Mouse (Mus musculus) heart, embryonic 10.5 days (tissue): ENCODE measurements at regions not wholly inside any gene's neighbourhood (a gene's known extent, or its start where the extent isn't known, plus 50 kb on each side); places are given as distances from the start of the nearest gene placed in this dataset.

Source experiments
- DNase-seq: peaks from one replicate; pipeline ENCODE4 v3.0.0-alpha.2; 2017; ENCODE audit warnings: low spot score
- H3K27ac ChIP-seq: fragments of 300-500 bp; sonication (generic); 2 replicates; pipeline ENCODE4 v1.5.1; 2016; ENCODE audit warnings: mild to moderate bottlenecking
- H3K27me3 ChIP-seq: fragments of 300-500 bp; sonication (generic); 2 replicates; pipeline ENCODE4 v1.6.1; 2016; ENCODE audit warnings: mild to moderate bottlenecking; ENCODE audit not compliant: poor library complexity, insufficient read depth, severe bottlenecking
- H3K36me3 ChIP-seq: fragments of 300-500 bp; sonication (generic); 2 replicates; pipeline ENCODE4 v1.6.1; 2016; ENCODE audit warnings: mild to moderate bottlenecking, moderate library complexity
- H3K4me1 ChIP-seq: fragments of 300-500 bp; sonication (generic); 2 replicates; pipeline ENCODE4 v1.6.1; 2016; ENCODE audit warnings: mild to moderate bottlenecking
- H3K4me3 ChIP-seq: fragments of 300-500 bp; sonication (generic); 2 replicates; pipeline ENCODE4 v1.5.1; 2016; ENCODE audit warnings: mild to moderate bottlenecking, moderate library complexity
- H3K9me3 ChIP-seq: fragments of 300-500 bp; sonication (generic); 2 replicates; pipeline ENCODE4 v1.6.1; 2016; ENCODE audit warnings: mild to moderate bottlenecking, moderate library complexity
- WGBS: fragments of 180-500 bp; shearing (Covaris S2); methylation state at CpG from one replicate; pipeline ENCODE4 v1.1.7; 2016; 5-methylcytosine and 5-hydroxymethylcytosine counted together

GRCm38 (mm10) chr3:128210591-128210990, 314.5 kb upstream of the Fam241a start:
- DNase-seq = no peak
- WGBS = 57% methylated on average over 1 of the region's 1 CpGs
- Histone ChIP-seq H3K27me3 (no peaks in the 10 kb centered on the region), H3K4me1 (no peaks in the 10 kb centered on the region), H3K9me3 (no peaks in the 10 kb centered on the region), H3K4me3 (no peak overlapping the region), H3K27ac (no peak overlapping the region), H3K36me3 (no peaks in the 10 kb centered on the region)

DNA sequence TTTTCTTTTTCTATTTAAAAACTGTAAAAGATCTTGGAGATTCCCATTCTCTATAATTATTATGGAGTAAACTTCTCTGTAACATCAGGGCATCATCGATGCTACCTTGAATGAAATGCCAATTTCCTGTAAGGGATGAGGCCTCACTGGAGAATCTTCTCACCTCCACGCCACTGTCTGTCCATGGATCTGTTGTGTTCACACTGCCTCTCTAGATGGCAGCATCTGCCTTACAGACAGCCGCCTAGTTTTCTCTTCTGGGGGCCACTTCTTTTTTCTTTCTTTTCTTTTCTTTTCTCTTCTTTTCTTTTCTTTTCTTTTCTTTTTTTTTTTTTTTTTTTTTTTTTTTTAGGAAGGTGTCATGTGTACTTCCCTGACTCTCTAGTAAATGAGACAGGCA, 310.8 kb upstream of the Fam241a start:
- Histone ChIP-seq H3K36me3 (no peaks in the 10 kb centered on the region), H3K27me3 (no peaks in the 10 kb centered on the region), H3K4me3 (no peak overlapping the region), H3K9me3 (no peaks in the 10 kb centered on the region), H3K27ac (no peak overlapping the region), H3K4me1 (no peaks in the 10 kb centered on the region)
- 56% methylated on average over 3 of the region's 3 CpGs for WGBS
- DNase-seq = no peak

GRCm38 (mm10) chr3:128206483-128206882, 310.4 kb upstream of the Fam241a start:
- DNase-seq = no peak
- Histone ChIP-seq H3K4me1 (no peaks in the 10 kb centered on the region), H3K27ac (no peak overlapping the region), H3K36me3 (no peaks in the 10 kb centered on the region), H3K4me3 (no peak overlapping the region), H3K27me3 (no peaks in the 10 kb centered on the region), H3K9me3 (no peaks in the 10 kb centered on the region)
- WGBS = 81% methylated on average over 1 of the region's 1 CpGs

GRCm38 (mm10) chr3:128200574-128201235, 304.6 kb upstream of the Fam241a start:
- no peak for DNase-seq
- Histone ChIP-seq H3K27me3 (no peaks in the 10 kb centered on the region), H3K9me3 (no peaks in the 10 kb centered on the region), H3K4me1 (peaks cover 5% of the 10 kb centered on the region; the same call in 1 of the 2 replicates), H3K4me3 (no peak overlapping the region), H3K36me3 (no peaks in the 10 kb centered on the region), H3K27ac (no peak overlapping the region)
- 73% methylated on average over 5 of the region's 5 CpGs for WGBS

GRCm38 (mm10) chr3:128199466-128199865, 303.3 kb upstream of the Fam241a start:
- H3K4me1 ChIP-seq = peaks cover 11% of the 10 kb centered on the region
- H3K9me3 ChIP-seq = no peaks in the 10 kb centered on the region
- 61% methylated on average over 2 of the region's 2 CpGs for WGBS
- H3K4me3 ChIP-seq = no peak overlapping the region
- H3K36me3 ChIP-seq = no peaks in the 10 kb centered on the region
- H3K27ac ChIP-seq = no peak overlapping the region
- no peaks in the 10 kb centered on the region for H3K27me3 ChIP-seq
- DNase-seq = no peak

DNA sequence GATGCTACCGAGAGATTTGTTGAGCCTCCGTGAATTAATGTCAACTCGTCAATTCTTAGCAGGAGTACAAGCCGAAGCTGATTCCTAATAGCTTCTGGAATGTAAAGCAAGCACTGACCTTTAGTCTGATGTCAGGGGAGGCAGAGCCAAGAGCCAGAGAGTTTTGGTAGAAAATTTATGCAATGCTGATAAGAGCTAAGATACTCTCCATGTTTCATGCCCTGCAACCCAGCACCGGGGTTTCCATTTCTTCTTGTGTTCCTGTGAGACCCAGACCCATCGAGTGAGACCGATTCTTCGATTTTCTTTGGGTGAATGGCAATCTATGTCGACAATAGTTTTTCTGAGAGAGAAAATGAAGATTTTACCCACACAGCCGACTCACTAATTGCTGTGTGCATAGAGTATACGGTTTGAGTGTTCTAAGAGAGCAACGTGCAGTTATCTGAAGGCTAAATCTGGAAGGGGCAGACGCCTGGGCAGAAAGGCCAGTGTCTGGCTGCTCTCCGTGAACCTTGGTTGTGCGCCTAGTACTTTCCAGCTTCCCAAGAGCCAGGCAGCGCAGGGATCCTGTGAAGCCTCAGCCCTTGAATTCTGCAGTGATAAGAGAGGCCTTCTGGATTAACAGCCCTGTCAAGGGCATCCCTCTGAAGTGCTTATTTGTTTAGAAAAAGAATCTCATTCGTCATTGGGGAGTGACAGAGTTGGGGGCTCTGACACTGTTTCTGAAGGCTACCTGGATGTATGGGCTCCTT, 296.1 kb upstream of the Fam241a start:
- no peaks in the 10 kb centered on the region for H3K9me3 ChIP-seq
- peak overlapping the region; percentile 78 for H3K27ac ChIP-seq
- peaks cover 28% of the 10 kb centered on the region for H3K4me1 ChIP-seq
- DNase-seq = peak; percentile 86
- no peaks in the 10 kb centered on the region for H3K27me3 ChIP-seq
- no peaks in the 10 kb centered on the region for H3K36me3 ChIP-seq
- H3K4me3 ChIP-seq = peak overlapping the region; percentile 41
- 21% methylated on average over 17 of the region's 17 CpGs for WGBS

GRCm38 (mm10) chr3:128187330-128188044, 291.4 kb upstream of the Fam241a start:
- H3K4me1 ChIP-seq = peaks cover 20% of the 10 kb centered on the region
- 75% methylated on average over 9 of the region's 9 CpGs for WGBS
- no peaks in the 10 kb centered on the region for H3K36me3 ChIP-seq
- H3K9me3 ChIP-seq = no peaks in the 10 kb centered on the region
- no peak for DNase-seq
- H3K27me3 ChIP-seq = no peaks in the 10 kb centered on the region
- no peak overlapping the region for H3K27ac ChIP-seq
- no peak overlapping the region for H3K4me3 ChIP-seq

GRCm38 (mm10) chr3:128186278-128186677, 290.2 kb upstream of the Fam241a start:
- Histone ChIP-seq H3K27me3 (no peaks in the 10 kb centered on the region), H3K36me3 (no peaks in the 10 kb centered on the region), H3K4me1 (peaks cover 13% of the 10 kb centered on the region), H3K4me3 (no peak overlapping the region), H3K9me3 (no peaks in the 10 kb centered on the region), H3K27ac (no peak overlapping the region)
- no peak for DNase-seq
- 12% methylated on average over 4 of the region's 4 CpGs for WGBS

GRCm38 (mm10) chr3:128181221-128181908, 285.2 kb upstream of the Fam241a start:
- Histone ChIP-seq H3K27ac (0 out of 2 replicates have a peak overlapping the region, but pooled peaks have one; percentile 16), H3K9me3 (no peaks in the 10 kb centered on the region), H3K36me3 (no peaks in the 10 kb centered on the region), H3K27me3 (no peaks in the 10 kb centered on the region), H3K4me1 (0 out of 2 replicates have a peak, but pooled peaks cover 5% of the 10 kb centered on the region), H3K4me3 (no peak overlapping the region)
- WGBS = 70% methylated on average over 7 of the region's 7 CpGs
- DNase-seq = no peak

DNA sequence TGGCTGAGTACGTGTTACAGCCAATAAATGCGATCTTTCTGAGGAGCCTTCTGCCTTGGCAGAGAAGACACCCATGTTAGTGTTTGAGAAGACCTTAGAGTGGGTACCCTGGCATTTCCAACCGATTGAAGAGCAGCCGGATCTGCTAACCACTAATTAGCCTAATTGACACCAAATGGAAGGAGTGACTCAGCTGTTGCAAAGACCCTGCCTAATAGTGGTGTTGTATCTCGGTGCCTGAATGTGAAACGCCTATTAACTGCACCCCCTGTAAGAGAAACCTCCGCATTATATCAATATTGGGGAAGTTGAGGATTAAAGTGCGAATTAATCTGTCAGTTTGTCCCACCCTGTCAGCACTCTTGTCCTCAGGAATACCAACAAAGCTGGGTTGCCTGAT, 253.1 kb upstream of the Fam241a start:
- no peak overlapping the region for H3K27ac ChIP-seq
- no peaks in the 10 kb centered on the region for H3K36me3 ChIP-seq
- no peaks in the 10 kb centered on the region for H3K27me3 ChIP-seq
- WGBS = 57% methylated on average over 8 of the region's 8 CpGs
- no peaks in the 10 kb centered on the region for H3K9me3 ChIP-seq
- peaks cover 10% of the 10 kb centered on the region; the same call in 1 of the 2 replicates for H3K4me1 ChIP-seq
- DNase-seq = no peak
- no peak overlapping the region for H3K4me3 ChIP-seq

DNA sequence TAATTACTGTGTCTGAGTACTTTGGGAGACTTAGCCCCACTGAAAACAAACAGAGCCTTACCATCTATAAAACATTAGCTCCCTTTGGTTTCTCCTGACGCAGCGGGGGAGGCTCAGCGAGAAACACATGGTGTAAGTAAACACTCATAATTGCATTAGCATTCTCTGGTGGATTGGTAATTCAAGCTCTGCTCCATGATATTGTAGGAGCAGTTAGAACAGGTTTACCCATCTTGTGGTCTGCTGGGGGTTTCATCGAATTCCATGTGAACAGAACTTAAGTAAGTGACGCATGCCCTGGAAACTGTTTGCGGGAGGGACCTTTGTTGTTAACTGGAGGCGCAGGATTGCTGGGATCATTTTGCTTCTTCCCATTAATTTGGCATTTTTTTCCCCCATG, 249.2 kb upstream of the Fam241a start:
- Histone ChIP-seq H3K4me3 (no peak overlapping the region), H3K27ac (no peak overlapping the region), H3K9me3 (no peaks in the 10 kb centered on the region), H3K27me3 (no peaks in the 10 kb centered on the region), H3K36me3 (no peaks in the 10 kb centered on the region), H3K4me1 (peaks cover 10% of the 10 kb centered on the region; the same call in 1 of the 2 replicates)
- 74% methylated on average over 7 of the region's 7 CpGs for WGBS
- no peak for DNase-seq

DNA sequence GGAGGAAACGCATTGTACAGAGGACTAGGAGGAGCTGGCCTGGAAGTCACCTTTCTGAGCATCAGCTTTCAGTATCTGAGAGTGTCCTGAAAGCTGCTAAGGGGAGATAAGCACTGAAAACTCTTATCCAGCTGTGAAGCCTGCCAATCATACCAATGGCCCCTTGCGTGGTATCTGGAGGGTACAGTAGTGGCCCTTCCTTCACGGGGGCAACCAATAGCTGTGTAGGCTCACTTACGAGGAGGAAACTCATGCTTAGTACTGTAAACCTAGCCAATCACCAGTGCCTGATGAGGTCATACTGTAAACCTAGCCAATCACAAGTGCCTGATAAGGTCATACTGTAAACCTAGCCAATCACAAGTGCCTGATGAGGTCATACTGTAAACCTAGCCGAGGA, 231.7 kb upstream of the Fam241a start:
- no peak for DNase-seq
- H3K36me3 ChIP-seq = no peaks in the 10 kb centered on the region

More for the DNA sequence above, 231.7 kb upstream of the Fam241a start:
- no peak overlapping the region for H3K4me3 ChIP-seq
- no peaks in the 10 kb centered on the region for H3K27me3 ChIP-seq
- H3K27ac ChIP-seq = no peak overlapping the region
- H3K9me3 ChIP-seq = no peaks in the 10 kb centered on the region
- H3K4me1 ChIP-seq = no peaks in the 10 kb centered on the region
- 53% methylated on average over 5 of the region's 5 CpGs for WGBS
